Mouse (Mus musculus): Measurements from ENCODE around the gene Tkfc. TPM values are rescaled to one million over a fixed set of nuclear protein-coding genes. Genes with fewer than 3 reads are reported as not detected.

The Tkfc gene
- polyA plus RNA-seq, 1 experiment from 2014 or later, result 19.4 TPM

DNA sequence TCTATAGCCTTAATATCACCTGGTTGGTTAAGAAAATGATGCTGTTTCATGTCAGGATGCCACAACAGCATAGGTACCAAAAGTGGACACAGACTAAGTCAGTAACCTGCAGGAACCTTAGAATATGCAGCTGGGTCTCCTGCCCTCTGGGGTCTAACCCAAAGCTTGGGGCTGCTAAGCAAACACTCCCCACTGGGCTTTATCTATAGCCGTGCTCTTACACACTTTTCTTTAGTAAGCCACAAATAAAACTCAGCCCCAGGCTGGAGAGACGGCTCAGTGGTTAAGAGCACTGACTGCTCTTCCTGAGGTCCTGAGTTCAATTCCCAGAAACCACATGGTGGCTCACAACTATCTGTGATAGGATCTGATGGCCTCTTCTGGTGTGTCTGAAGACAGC is 48.5 kb downstream of the Tkfc start:
- Histone ChIP-seq H3K9ac (no peak overlapping the region), H3K4me2 (no peak overlapping the region), H3K27ac (ENCODE audit: low read depth) (no peak overlapping the region), H3K4me3 (ENCODE audit: low read depth, low read length) (no peak overlapping the region), H3K4me1 (ENCODE audit: insufficient read depth) (0 out of 2 replicates have a peak, but pooled peaks cover 6% of the 10 kb centered on the region), H3K36me3 (ENCODE audit: insufficient read depth) (peaks cover 7% of the 10 kb centered on the region), H3K9me3 (ENCODE audit: low read depth, low read length) (no peaks in the 10 kb centered on the region), H3K27me3 (ENCODE audit: insufficient read depth, low read length) (no peaks in the 10 kb centered on the region)
- WGBS, result 50% methylated on average over 2 of the region's 2 CpGs
- TF ChIP-seq CTCF (IDR thresholded peaks at IDR 0.05; ENCODE audit: low read depth), result no peak
- ATAC-seq (ENCODE audit: insufficient read depth) (no peak), DNase-seq (no peak)

DNA sequence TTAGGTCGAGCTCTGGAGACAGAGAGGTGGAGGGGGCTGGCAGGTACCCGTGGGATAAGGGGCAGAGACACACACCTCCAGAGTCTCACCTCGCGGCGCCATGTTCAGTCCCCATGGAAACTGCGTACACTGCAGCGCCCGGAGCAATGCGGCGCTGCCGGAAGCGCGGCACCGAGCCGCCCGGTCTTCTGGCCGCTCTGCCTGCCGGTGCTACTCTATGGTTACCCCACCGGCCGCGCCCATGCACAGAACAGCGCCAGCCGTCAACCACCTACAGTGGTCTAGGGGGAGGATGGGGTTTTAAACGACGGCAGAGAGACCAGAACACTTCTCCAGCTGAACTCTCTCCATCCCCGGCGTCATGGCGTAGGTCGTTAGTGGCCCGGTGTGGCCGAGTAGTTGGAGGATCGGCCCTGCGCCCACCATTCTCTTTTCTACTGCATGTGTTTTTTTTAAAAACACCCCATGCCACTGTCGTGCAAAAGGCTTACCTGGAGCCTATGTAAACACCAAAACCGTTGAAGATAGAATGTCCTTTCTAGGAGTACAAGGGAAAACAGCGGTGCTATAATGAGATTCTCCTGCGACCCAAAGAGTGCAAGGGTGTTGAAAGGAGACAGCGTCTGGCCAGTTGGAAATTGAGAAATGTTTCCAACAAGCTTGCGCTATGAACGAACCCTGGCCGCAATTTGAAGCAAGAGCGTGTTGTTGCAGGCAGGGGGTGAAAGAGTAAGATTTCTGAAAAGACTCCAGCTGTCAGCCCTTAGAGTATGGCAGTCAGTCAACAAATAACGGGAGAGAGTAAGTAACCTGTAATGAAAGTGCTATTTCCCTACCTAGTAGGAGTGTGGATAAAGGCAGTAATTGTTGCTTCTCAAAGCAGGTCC is 49.6 kb downstream of the Tkfc start, which contains the start of gene Tmem216:
TSS of gene Tmem216 (minus strand) at position 615 of the 887 bp plus-strand sequence.
- H3K4me2 ChIP-seq, result peak within 1 kb of the TSS; percentile 89

GRCm38 (mm10) chr19:10539454-10539853 is 66.0 kb downstream of the Tkfc start:
- no peak overlapping the region for H3K4me2 ChIP-seq
- no peak for TF ChIP-seq CTCF (IDR thresholded peaks at IDR 0.05; ENCODE audit: low read depth)
- no peak overlapping the region for H3K27ac ChIP-seq (ENCODE audit: low read depth)
- no peak overlapping the region for H3K4me3 ChIP-seq (ENCODE audit: low read depth, low read length)
- ATAC-seq (ENCODE audit: insufficient read depth) (no peak), DNase-seq (no peak)
- H3K9ac ChIP-seq, result no peak overlapping the region
- no peaks in the 10 kb centered on the region for H3K27me3 ChIP-seq (ENCODE audit: insufficient read depth, low read length)
- H3K4me1 ChIP-seq (ENCODE audit: insufficient read depth), result no peaks in the 10 kb centered on the region
- 90% methylated on average over 5 of the region's 5 CpGs for WGBS
- H3K36me3 ChIP-seq (ENCODE audit: insufficient read depth), result peaks cover 93% of the 10 kb centered on the region
- no peaks in the 10 kb centered on the region for H3K9me3 ChIP-seq (ENCODE audit: low read depth, low read length)

More for the DNA sequence above, 49.6 kb downstream of the Tkfc start, which contains the start of gene Tmem216:
- DNase-seq (peak; percentile 90), ATAC-seq (ENCODE audit: insufficient read depth) (peak; percentile 99)
- H3K36me3 ChIP-seq (ENCODE audit: insufficient read depth), result peaks cover 18% of the 10 kb centered on the region
- WGBS, result 1% methylated on average over 43 of the region's 43 CpGs
- 0 out of 2 replicates have a peak, but pooled peaks cover 6% of the 10 kb centered on the region for H3K4me1 ChIP-seq (ENCODE audit: insufficient read depth)
- H3K27me3 ChIP-seq (ENCODE audit: insufficient read depth, low read length), result no peaks in the 10 kb centered on the region
- H3K9me3 ChIP-seq (ENCODE audit: low read depth, low read length), result no peaks in the 10 kb centered on the region
- TF ChIP-seq CTCF (IDR thresholded peaks at IDR 0.05; ENCODE audit: low read depth), result peak; percentile 17; the same call in 1 of the 2 replicates
- peak within 1 kb of the TSS; percentile 64 for H3K9ac ChIP-seq
- peak within 1 kb of the TSS; percentile 58 for H3K27ac ChIP-seq (ENCODE audit: low read depth)
- peak within 1 kb of the TSS; percentile 66 for H3K4me3 ChIP-seq (ENCODE audit: low read depth, low read length)

Other genes with a start within 250 kb of the Tkfc start
- gene Syt7, start 216.6 kb downstream of the Tkfc start, polyA plus RNA-seq (2014; fragmentation: Nextera tagmentation; extraction: Ambion mirVana), result 3.3 and 4.7 TPM in 2 replicates
- gene Lrrc10b, start 148.2 kb downstream of the Tkfc start, polyA plus RNA-seq (2014; fragmentation: Nextera tagmentation; extraction: Ambion mirVana), result 0.78 and 0.97 TPM in 2 replicates
- 0.26 TPM in 1 of 2 replicates, not detected in the other for gene Ppp1r32, start 122.7 kb downstream of the Tkfc start, polyA plus RNA-seq (2014; fragmentation: Nextera tagmentation; extraction: Ambion mirVana)
- gene Cpsf7, start 80.4 kb downstream of the Tkfc start, polyA plus RNA-seq (2014; fragmentation: Nextera tagmentation; extraction: Ambion mirVana), result 58.9 and 60.3 TPM in 2 replicates
- 59.4 and 62.6 TPM in 2 replicates for gene Sdhaf2, start 79.5 kb downstream of the Tkfc start, polyA plus RNA-seq (2014; fragmentation: Nextera tagmentation; extraction: Ambion mirVana)
- 59.2 and 60.2 TPM in 2 replicates for gene Tmem216, start 49.4 kb downstream of the Tkfc start, polyA plus RNA-seq (2014; fragmentation: Nextera tagmentation; extraction: Ambion mirVana)
- 18.0 and 19.2 TPM in 2 replicates for gene Cyb561a3, start 28.5 kb downstream of the Tkfc start, polyA plus RNA-seq (2014; fragmentation: Nextera tagmentation; extraction: Ambion mirVana)
- 42.2 and 44.8 TPM in 2 replicates for gene Tmem138, start 28.3 kb downstream of the Tkfc start, polyA plus RNA-seq (2014; fragmentation: Nextera tagmentation; extraction: Ambion mirVana)
- gene Ddb1, start 327 bp downstream of the Tkfc start, polyA plus RNA-seq (2014; fragmentation: Nextera tagmentation; extraction: Ambion mirVana), result 373 and 396 TPM in 2 replicates
- 0.65 and 1.3 TPM in 2 replicates for gene Vwce, start 28.6 kb upstream of the Tkfc start, polyA plus RNA-seq (2014; fragmentation: Nextera tagmentation; extraction: Ambion mirVana)
- not detected in 2 replicates for gene Pga5, start 72.4 kb upstream of the Tkfc start, polyA plus RNA-seq (2014; fragmentation: Nextera tagmentation; extraction: Ambion mirVana)
- gene Vps37c, start 83.1 kb upstream of the Tkfc start, polyA plus RNA-seq (2014; fragmentation: Nextera tagmentation; extraction: Ambion mirVana), result 30.3 and 33.1 TPM in 2 replicates
- 0.39 and 0.63 TPM in 2 replicates for gene Cd5, start 133.3 kb upstream of the Tkfc start, polyA plus RNA-seq (2014; fragmentation: Nextera tagmentation; extraction: Ambion mirVana)
- 0.17 TPM in 1 of 2 replicates, not detected in the other for gene Cd6, start 224.4 kb upstream of the Tkfc start, polyA plus RNA-seq (2014; fragmentation: Nextera tagmentation; extraction: Ambion mirVana)
- gene Slc15a3, start 234.1 kb upstream of the Tkfc start, polyA plus RNA-seq (2014; fragmentation: Nextera tagmentation; extraction: Ambion mirVana), result 0.41 and 0.46 TPM in 2 replicates

All from lung, embryonic 14.5 days (tissue).